Mouse (Mus musculus) urinary bladder, postnatal 10 days (tissue): ENCODE measurements at regions not wholly inside any gene's neighbourhood (a gene's known extent, or its start where the extent isn't known, plus 50 kb on each side); places are given as distances from the start of the nearest gene placed in this dataset.

Experiments used
- DNase-seq: peaks from one replicate; pipeline ENCODE4 v3.0.0; 2022; ENCODE audit warnings: low spot score

DNA sequence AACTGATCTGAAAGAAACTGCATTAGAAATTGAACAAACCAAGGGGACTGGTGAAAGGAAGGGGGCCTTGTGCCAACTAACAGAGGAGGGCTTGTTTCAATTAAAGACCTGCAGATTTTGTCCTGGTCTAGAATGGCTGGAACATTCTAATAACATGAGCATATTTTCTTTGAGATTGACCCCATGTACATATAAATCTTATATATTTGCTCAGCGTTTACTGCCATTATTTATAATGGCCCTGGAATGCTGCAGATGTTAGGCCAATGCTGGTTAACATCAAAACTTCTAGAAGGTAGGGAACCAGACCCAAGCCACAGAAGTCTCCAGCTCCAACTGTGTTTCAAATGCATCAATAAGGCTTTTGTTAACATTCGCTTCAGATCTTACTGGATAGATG, 326.4 kb downstream of the Tns1 start:
- DNase-seq = no peak

DNA sequence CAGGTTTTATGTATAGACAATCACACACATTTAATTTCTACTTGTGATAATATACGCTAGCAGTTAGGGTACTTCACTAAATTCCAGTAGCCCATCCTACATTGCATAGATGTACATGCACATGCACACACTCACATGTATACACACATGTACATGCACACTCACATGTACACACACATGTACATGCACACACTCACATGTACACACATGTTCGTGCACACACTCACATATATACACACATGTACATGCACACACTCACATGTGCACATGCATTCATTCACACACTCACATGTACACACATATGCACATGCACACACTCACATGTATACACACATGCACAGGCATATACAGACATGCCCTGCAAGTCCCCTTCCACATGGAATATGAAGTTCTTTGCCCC, 326.8 kb downstream of the Tns1 start:
- no peak for DNase-seq

- DNase-seq = no peak
Measured at GRCm38 (mm10) chr1:73793871-73794270, 330.4 kb downstream of the Tns1 start.

- no peak for DNase-seq
Measured at GRCm38 (mm10) chr1:73793256-73793655, 331.0 kb downstream of the Tns1 start.

- no peak for DNase-seq
Measured at GRCm38 (mm10) chr1:73792311-73792710, 331.9 kb downstream of the Tns1 start.

GRCm38 (mm10) chr1:73787666-73788065, 336.6 kb downstream of the Tns1 start:
- DNase-seq = no peak

DNA sequence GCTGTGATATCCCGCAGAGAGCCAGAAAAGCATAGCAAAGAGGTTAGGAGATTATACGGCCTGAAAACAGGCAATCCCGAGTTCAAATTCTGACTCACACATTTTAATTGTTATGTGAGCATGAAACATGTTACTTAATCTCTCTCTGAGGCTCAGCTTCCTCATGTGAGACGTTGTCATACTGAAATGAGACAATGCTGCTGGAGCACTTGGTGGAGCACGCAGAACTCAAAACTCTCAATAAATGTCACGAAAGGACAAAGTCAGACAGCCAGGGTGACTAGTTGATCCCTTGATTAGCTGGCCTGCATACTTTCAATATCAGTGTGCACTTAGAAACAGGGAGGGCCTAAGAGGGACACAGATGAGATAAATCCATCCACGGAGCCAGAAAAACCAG, 337.0 kb downstream of the Tns1 start:
- DNase-seq = no peak

- DNase-seq = no peak
Measured at GRCm38 (mm10) chr1:73783303-73783702, 340.9 kb downstream of the Tns1 start.

GRCm38 (mm10) chr1:73782871-73783270, 341.4 kb downstream of the Tns1 start:
- no peak for DNase-seq

DNA sequence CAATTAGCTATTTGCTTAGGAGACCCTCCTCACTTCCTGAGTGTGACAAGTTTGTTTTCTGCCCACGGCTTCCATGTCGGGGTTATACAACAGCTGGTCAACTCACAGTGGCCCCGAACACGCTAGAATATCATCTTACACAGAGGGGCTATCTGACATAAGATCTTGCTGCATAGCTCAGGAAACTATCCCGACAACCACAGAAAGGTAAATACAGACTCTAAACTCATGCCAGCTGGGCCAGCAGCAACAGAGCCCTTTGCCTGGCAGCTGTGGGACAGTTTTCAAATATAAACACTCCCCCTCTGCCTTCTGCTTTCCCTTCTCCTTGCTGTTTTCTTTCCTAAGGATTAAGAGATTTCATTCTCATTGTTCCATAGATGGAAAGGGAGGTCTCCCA, 352.5 kb downstream of the Tns1 start:
- DNase-seq = no peak

DNA sequence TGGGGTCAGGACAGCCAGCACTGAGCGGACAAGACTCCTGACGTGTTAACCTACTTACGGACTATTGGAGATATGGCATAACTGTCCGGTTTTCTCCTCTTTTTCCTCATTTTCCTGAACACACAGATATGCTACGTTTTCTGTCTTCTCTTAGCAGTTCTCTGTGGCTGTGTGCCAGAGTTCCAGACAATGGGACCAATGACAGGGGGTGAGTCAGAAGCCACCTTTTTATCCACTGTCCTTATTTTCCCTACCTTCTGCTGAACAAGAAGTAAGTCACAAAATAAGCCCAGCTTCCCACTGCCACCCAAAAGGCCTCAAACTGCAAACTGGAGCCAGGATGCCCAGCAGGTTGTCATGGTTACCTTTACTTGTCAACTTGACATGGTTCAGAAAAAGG, 353.6 kb downstream of the Tns1 start:
- no peak for DNase-seq

DNA sequence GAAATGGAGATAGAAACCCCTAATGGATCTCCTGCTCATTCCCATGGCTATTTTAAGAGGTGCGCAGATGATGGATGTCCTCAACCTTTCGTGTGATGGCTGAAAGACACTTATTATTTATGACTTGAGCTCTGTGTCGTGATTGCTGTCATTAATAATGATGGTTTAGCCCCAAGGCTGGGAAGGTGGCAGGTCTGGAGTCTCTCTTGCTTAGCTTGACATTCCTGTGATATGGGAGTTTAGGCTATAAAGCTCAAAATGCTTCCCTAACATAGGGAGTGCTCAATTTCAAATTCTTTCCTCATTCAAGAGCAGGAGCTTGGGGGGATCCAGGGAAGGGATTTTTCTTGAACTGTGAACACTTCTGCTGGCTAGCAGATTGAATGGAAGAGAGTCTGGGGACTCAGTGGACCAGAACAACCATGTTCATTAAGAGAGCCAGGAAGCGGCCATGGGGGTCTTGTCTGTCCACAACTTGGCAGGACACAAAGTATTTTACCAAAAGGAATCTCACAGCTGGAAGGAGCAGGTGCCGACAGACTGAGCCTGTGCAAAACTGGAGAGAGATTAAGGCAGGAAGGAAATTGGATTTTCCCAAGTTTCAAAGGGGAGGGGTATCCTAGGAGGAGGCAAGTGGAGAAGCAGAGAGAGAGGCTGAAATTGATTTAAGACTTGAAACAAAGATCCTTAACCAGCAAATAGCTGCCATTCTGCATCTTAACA, 359.5 kb downstream of the Tns1 start:
- DNase-seq = no peak

DNA sequence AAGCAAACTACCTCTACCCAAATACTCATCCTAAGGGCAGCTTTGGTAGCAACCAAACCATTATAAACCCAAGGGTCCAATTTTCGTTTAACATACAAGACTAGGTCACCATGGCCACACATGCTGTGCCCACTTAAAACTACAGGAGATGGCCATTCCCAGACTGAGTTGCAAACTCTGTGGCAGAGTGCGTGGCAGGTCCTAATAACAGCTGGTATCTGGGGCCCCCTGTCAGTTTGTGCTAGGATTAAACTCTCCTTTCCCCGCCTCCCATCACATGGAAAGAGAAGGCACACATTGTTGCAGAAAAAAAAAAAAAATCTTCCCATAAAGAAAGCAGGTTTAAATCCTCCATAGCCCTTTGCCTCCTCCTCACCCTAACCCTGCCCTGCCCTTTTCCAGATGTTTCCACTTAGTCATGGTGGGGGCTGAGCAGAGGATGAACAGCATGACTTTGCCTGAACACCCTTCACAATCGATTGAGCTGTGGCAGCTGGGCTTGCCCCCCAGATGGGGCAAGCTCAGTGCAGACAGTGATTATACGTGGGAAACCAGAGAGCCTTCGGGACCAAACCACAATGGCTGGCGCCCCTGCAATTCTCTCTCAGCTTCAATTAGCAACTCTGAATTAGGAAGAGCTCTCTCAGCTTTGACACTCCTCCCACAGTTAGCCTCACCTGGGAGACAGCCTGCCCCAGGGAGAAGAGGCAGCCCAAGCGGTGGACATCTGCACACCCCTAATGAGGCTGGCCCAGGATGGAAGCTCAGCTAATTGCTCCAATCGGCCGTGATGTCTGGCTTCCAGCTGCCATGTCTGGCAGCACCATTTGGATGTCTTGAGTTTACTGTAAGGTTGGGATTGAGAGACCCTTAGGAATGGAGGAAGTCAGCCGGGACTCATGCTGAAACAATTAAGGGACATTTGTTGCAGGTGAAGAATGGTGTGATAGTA, 365.9 kb downstream of the Tns1 start:
- DNase-seq = no peak

DNA sequence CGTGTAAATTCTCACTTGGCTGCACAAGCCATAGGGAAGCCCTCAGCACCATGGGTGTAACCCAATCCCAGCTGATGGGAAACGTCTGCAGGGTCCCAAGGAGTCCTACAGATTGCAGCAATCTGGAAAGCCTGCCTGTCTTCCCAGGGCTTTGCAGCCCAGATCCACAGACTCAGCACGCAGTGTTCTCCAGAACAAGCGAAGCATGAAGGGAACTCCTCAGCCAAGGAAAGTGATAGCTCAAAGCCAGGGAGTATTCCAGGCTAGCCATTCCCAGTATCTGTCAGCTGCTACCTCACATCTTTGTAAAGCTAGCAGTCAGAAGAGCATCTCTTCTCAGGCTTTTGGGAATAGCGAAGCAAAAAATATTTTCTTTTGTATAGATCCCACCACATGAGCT, 368.5 kb downstream of the Tns1 start:
- DNase-seq = no peak

- no peak for DNase-seq
Measured at GRCm38 (mm10) chr1:73754928-73755327, 369.3 kb downstream of the Tns1 start.

DNA sequence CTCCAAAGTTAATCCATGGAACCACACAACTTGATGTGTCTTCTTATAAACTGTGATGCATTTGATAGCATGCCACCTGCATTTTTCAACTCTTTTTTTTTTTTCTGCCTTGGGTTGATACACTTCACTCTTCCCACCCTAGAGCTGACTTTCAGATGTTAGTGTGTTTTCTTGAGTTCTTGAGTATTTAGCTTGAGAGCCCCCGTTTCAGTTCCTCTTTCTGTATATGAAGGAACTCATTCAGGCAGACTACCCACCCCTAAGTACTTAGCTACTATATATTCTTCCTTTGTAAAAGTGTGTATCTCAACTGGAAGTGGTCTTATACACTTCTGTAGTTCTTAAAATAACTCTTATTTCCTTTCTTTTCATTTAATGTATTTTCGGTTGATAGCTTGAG, 371.1 kb downstream of the Tns1 start:
- no peak for DNase-seq

DNA sequence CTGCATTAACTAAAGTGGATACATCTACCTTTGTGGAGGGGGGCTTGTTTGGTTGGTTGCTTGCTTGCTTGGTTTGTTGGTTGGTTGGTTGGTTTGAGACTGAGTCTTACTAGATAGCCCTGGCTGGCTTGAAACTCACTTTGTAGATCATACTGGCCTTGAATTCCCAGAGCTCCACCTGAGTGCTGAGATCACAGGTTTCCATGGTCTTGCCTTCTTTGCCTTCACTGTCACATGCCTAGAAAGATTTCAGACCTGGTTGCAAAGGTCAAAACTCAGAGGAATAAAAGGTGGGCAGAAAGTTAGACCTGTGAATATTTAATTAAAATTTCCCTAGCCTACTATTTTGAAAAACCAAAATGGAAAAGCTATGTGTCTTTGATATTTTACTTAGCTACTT, 375.5 kb downstream of the Tns1 start:
- DNase-seq = no peak

- DNase-seq = no peak
Measured at GRCm38 (mm10) chr1:73744555-73745234, 379.6 kb downstream of the Tns1 start.

GRCm38 (mm10) chr1:73743737-73744554, 380.3 kb downstream of the Tns1 start:
- no peak for DNase-seq

GRCm38 (mm10) chr1:73737083-73737482, 387.2 kb downstream of the Tns1 start:
- no peak for DNase-seq

DNA sequence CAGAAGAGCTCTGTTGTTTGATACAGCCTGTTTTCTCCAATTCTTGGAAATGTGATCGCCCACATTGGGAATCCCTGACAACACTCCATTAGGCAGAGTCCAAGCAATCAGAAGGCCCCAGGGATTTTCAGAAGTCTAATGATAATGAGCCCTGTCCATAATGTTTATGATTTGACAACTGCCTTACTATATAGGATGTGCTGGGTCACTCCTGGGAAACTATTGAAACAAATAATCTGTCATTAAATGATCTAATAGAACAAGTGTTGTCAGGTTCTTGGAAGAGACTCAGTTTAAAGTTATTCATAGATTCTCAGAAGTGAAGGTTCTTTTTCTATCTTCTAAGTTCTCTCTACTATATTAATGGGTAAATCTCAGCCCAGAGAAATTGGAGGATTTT, 395.9 kb downstream of the Tns1 start:
- DNase-seq = no peak

DNA sequence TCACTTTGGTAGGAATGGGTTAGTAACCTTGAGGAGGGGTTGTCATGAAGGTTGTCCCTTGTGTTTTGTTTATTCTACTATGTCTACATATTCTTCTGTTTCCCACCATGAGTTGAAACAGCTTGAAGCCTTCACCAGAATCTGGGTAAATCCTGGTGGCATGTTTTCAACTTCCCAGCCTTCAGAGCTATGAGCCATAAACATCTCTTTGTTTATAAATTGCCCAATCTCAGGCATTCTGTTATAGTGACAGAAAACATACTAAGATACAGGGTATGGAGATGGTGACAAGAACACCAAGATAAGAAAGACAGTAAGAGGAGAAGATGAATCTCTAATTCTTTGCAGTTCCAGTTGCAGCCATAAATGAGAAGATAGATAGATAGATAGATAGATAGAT, 396.5 kb downstream of the Tns1 start:
- no peak for DNase-seq
